Mouse (Mus musculus) kidney, adult 2 months (tissue): ENCODE data around the gene E130114P18Rik. TPM values are rescaled to one million over a fixed set of nuclear protein-coding genes. Genes with fewer than 3 reads are reported as not detected.
A peak's percentile ranks its signal among the peaks of the same experiment; 100 is the strongest.

Experiments used
- DNase-seq: peaks from one replicate; pipeline ENCODE4 v3.0.0; 2021
- H3K27ac ChIP-seq: fragments of 200-500 bp; 2 replicates; pipeline ENCODE4 v1.5.1; 2012; ENCODE audit warnings: low read depth, low read length, control low read depth, inconsistent platforms; ENCODE audit not compliant: insufficient read depth
- H3K27me3 ChIP-seq: fragments of 200-500 bp; replicated peaks from 2 replicates; pipeline ENCODE4 v1.6.1; 2012; ENCODE audit warnings: mild to moderate bottlenecking, moderate library complexity, low read length, inconsistent platforms; ENCODE audit not compliant: control insufficient read depth, insufficient read depth
- H3K36me3 ChIP-seq: fragments of 200-500 bp; 2 replicates; pipeline ENCODE4 v1.6.1; 2012; ENCODE audit warnings: mild to moderate bottlenecking, moderate library complexity, low read length, inconsistent platforms; ENCODE audit not compliant: control insufficient read depth, insufficient read depth
- H3K4me1 ChIP-seq: fragments of 200-500 bp; 2 replicates; pipeline ENCODE4 v1.6.1; 2011; ENCODE audit warnings: low read length; ENCODE audit not compliant: control insufficient read depth, insufficient read depth
- H3K4me3 ChIP-seq: fragments of 200-500 bp; 2 replicates; pipeline ENCODE4 v1.5.1; 2011; ENCODE audit warnings: mild to moderate bottlenecking, low read depth, low read length, control low read depth; ENCODE audit not compliant: insufficient read depth
- CTCF ChIP-seq: fragments of 200-500 bp; conservative IDR thresholded peaks from 2 replicates; pipeline ENCODE4 v1.5.1; 2011; ENCODE audit warnings: low read depth, mild to moderate bottlenecking, control low read depth, low read length, moderate library complexity, mixed read lengths; ENCODE audit not compliant: insufficient read depth, insufficient read length
- POLR2A ChIP-seq: fragments of 200-500 bp; IDR thresholded peaks from one replicate; pipeline ENCODE4 v1.6.1; 2011; ENCODE audit warnings: low read depth, low read length, control low read depth
- WGBS: fragments of 180-500 bp; shearing (Covaris S2); methylation state at CpG from one replicate; pipeline ENCODE4 v1.1.7; 2018; 5-methylcytosine and 5-hydroxymethylcytosine counted together
- polyA plus RNA-seq: library from polyadenylated mRNA; depleted of rRNA; stranded (reverse); fragments of >200 nt; gene quantifications from 2 replicates; pipeline ENCODE4 v1.2.3, GENCODE M21; 2012

E130114P18Rik gene
- polyA plus RNA-seq, 1 experiment = 0.45 TPM

GRCm38 (mm10) chr4:97753521-97753920, 24.4 kb downstream of the E130114P18Rik start:
- H3K27me3 ChIP-seq = no peaks in the 10 kb centered on the region
- DNase-seq = no peak
- no peak overlapping the region for H3K4me3 ChIP-seq
- TF ChIP-seq POLR2A (no peak), CTCF (no peak)
- peaks cover 12% of the 10 kb centered on the region for H3K4me1 ChIP-seq
- H3K36me3 ChIP-seq = no peaks in the 10 kb centered on the region
- H3K27ac ChIP-seq = peak overlapping the region; percentile 17; the same call in 1 of the 2 replicates
- 39% methylated on average over 1 of the region's 1 CpGs for WGBS

GRCm38 (mm10) chr4:97752276-97753010, 25.4 kb downstream of the E130114P18Rik start:
- Histone ChIP-seq H3K4me3 (no peak overlapping the region; the same call in 1 of the 2 replicates), H3K27ac (peak overlapping the region; percentile 92), H3K4me1 (peaks cover 8% of the 10 kb centered on the region; the same call in 1 of the 2 replicates), H3K27me3 (no peaks in the 10 kb centered on the region), H3K36me3 (no peaks in the 10 kb centered on the region)
- 58% methylated on average over 5 of the region's 5 CpGs for WGBS
- TF ChIP-seq CTCF (no peak), POLR2A (no peak)
- DNase-seq = no peak

DNA sequence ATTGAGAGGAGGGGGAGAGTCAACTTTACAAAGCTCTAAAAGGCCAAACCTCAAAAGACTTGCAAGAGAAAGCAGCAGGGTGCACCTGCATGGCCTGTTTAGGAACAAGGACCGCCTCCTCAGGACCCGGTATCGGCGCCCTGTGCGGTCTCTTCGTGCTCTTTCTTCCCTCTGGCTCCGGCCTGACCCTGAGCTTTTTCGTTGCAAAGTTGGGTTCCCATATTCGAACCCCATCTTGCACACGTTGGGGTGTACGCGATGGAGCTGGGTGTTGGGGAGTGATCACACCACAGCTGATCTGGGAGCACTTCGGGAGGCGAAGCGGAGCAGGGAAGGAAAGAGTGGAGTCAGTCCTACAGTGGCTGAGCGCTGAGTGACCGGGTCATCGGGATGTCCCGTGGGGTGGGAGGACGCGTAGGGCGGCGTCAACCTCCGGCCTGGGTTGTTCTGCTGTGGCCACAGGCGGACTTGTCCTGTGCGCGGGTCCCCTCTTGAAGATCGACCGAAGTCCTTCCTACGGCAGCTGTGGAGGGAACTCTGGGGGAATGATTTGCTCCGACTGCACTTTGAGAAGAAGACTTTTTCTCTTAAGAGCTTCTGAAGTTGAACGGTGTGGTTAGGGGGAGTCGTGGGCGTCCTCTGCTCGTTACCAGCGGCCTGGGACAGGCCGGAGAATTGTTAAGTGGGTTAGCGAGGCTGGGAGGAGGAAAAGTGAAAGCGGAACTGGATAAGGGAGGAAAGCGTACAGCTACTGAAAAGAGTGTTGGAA, 26.2 kb downstream of the E130114P18Rik start:
- peak; percentile 89 for DNase-seq
- peaks cover 8% of the 10 kb centered on the region; the same call in 1 of the 2 replicates for H3K4me1 ChIP-seq
- no peaks in the 10 kb centered on the region for H3K27me3 ChIP-seq
- H3K36me3 ChIP-seq = no peaks in the 10 kb centered on the region
- H3K27ac ChIP-seq = peak overlapping the region; percentile 92
- peak; percentile 88 for TF ChIP-seq POLR2A
- no peak for TF ChIP-seq CTCF
- H3K4me3 ChIP-seq = peak overlapping the region; percentile 52
- 1% methylated on average over 39 of the region's 40 CpGs for WGBS

DNA sequence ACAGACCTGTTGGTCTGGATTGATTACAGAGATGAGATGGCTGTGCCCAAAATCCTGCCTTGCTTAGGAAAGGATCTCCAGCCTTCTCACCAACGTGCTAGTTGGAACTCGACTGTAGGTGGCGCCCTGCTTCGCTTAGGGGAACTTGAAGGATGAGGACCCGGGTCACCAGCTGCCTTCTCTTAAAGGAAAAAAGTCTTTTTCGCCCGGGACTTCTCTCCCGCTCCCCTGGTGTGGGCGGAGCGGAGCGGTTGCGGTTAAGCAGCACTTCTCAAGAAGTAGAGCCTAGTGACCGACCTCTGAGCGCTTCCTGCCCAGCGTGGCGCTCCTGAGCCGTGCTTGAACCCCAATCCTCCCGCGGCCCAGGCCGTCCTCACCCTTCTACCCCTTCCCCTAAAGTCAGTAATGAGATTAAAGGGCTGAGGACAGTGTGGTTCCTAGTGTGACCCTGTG, 26.8 kb downstream of the E130114P18Rik start:
- H3K4me1 ChIP-seq = peaks cover 8% of the 10 kb centered on the region; the same call in 1 of the 2 replicates
- peak; percentile 95 for DNase-seq
- under 1% methylated on average over 20 of the region's 20 CpGs for WGBS
- TF ChIP-seq CTCF (peak; percentile 93), POLR2A (peak; percentile 22)
- H3K27ac ChIP-seq = peak overlapping the region; percentile 92
- H3K36me3 ChIP-seq = no peaks in the 10 kb centered on the region
- H3K27me3 ChIP-seq = no peaks in the 10 kb centered on the region
- peak overlapping the region; percentile 52 for H3K4me3 ChIP-seq

DNA sequence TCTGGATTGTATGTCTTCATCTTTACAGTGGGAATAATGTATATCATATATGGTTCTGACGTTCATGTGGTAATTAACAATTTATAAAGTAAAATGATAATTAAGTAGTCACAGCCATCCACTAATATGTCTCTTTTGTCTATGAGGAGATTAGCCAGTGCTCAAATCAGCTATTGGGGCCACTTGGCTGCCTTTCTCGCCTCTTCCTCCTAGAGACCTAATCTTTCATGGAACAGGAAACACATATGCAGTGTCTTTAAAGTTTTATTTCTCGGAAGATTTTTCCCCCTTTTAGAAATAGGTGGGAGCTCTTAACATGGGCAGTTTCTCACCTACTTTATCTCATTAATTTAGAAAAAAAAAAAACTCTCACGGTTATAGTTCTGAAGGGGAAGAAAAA, 27.5 kb downstream of the E130114P18Rik start:
- Histone ChIP-seq H3K27ac (no peak overlapping the region), H3K27me3 (no peaks in the 10 kb centered on the region), H3K4me1 (peaks cover 10% of the 10 kb centered on the region; the same call in 1 of the 2 replicates), H3K36me3 (no peaks in the 10 kb centered on the region), H3K4me3 (no peak overlapping the region)
- TF ChIP-seq POLR2A (no peak), CTCF (no peak)
- DNase-seq = no peak
- 49% methylated on average over 4 of the region's 4 CpGs for WGBS

DNA sequence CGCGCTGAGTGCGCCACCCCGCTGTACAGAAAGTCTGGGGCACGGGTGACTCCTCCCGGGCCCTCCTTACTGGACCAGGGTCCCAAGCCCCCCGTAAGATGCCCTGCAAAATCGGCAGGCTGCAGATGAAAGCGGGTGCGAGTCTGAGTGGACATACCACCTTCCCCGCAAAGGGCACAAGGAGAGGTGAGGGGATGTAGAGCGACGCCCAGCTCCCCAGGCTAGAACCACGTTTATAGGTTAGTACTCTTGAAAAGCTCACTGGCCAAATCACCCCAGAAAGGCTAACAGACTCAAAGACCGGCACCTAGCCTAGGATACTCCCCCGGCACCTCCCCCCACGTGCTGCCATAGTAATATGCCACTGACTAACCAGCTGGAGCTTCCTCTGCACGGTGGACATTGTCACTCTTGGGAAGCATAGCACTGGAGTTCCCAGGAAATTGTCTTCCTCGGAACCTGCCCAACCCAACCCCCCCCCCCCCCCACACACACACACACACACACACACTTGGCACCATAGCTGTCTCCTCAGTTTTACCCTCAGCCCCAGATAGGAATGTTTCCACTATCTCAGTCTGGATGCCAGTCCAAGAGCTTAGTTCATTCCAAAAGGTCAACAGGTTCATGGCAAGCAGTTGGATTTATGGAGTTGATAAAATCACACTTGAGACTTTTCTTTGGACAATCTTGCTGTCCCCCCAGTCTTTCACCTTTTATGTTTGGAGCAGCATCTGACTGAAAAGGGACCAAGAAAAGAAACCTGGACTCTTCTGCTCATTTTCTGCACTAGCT, 31.6 kb downstream of the E130114P18Rik start:
- 8% methylated on average over 19 of the region's 19 CpGs for WGBS

More for the DNA sequence above, 31.6 kb downstream of the E130114P18Rik start:
- H3K4me3 ChIP-seq = peak overlapping the region; percentile 44; the same call in 1 of the 2 replicates
- DNase-seq = peak; percentile 39
- no peaks in the 10 kb centered on the region for H3K27me3 ChIP-seq
- no peak overlapping the region for H3K27ac ChIP-seq
- no peak for TF ChIP-seq POLR2A
- no peaks in the 10 kb centered on the region for H3K36me3 ChIP-seq
- H3K4me1 ChIP-seq = peaks cover 4% of the 10 kb centered on the region; the same call in 1 of the 2 replicates
